ENCODE assay signal across 11 mouse cellular contexts in genomic region chr16:40509146-40510030, GRCm38 (mm10).
A peak's percentile ranks its signal among the peaks of the same experiment; 100 is the strongest.
DNase-seq lines count a peak whose midpoint lies in the region; ATAC-seq and TF ChIP-seq lines count a peak whose summit lies in the region.
"Had no signal": no experiment of that assay in that cellular context is flagged by ENCODE, and none has a peak within 500 bp of the region (broad histone marks: within the 10 kb centered on the region; RNA-seq: fewer than 3 reads in every experiment).

No protein-coding gene starts in this region.

- H3K36me3 ChIP-seq in forebrain, embryonic 16.5 days (ENCODE audit: control insufficient read depth, insufficient read depth) = no peaks in the 10 kb centered on the region
- no peaks in the 10 kb centered on the region for H3K36me3 ChIP-seq in kidney, embryonic 16.5 days (ENCODE audit: insufficient read depth, low read length)

- TF ChIP-seq CTCF in gastrocnemius, adult 2 months (IDR thresholded peaks at IDR 0.05) = no peak

- 39% methylated on average over 7 of the region's 7 CpGs for WGBS in forebrain, embryonic 16.5 days
- WGBS in kidney, embryonic 16.5 days = 83% methylated on average over 7 of the region's 7 CpGs

- peak; percentile 96 for ATAC-seq in forebrain, embryonic 16.5 days
- ATAC-seq in kidney, embryonic 16.5 days (ENCODE audit: low FRiP score, low TSS enrichment) = no peak
- ATAC-seq: CD4-positive, CD25-positive, alpha-beta regulatory T cell, adult 4 months; intestine, postnatal 0 days had no signal

- no peak overlapping the region for H3K9ac ChIP-seq in forebrain, embryonic 16.5 days (replicated peaks; ENCODE audit: low read depth, low read length)
- no peak overlapping the region for H3K9ac ChIP-seq in kidney, embryonic 16.5 days (replicated peaks; ENCODE audit: low read length)
- H3K9ac ChIP-seq: liver, embryonic 14.5 days had no signal

- peak; percentile 12 for DNase-seq in gastrocnemius, postnatal 14 days
- no peak for DNase-seq in gastrocnemius, adult 2 months
- DNase-seq in left cerebral cortex, adult 9 months (ENCODE audit: low spot score in 2 of 2) = peak; percentile 14 to 34
- DNase-seq in right cerebral cortex, adult 18-20 months = peak; percentile 32
- DNase-seq in heart, postnatal 25 days (ENCODE audit: low spot score) = no peak
- no peak for DNase-seq in gastrocnemius, adult 18-20 months (ENCODE audit: low spot score)

- H3K27ac ChIP-seq in gastrocnemius, adult 2 months = no peak overlapping the region
- no peak overlapping the region for H3K27ac ChIP-seq in forebrain, embryonic 16.5 days (ENCODE audit: low read length)
- no peak overlapping the region for H3K27ac ChIP-seq in kidney, embryonic 16.5 days (ENCODE audit: low read length)
- H3K27ac ChIP-seq: liver, embryonic 14.5 days had no signal

- no peak overlapping the region for H3K4me2 ChIP-seq in forebrain, embryonic 16.5 days (ENCODE audit: low read length)
- H3K4me2 ChIP-seq in kidney, embryonic 16.5 days (replicated peaks; ENCODE audit: low read depth, low read length) = no peak overlapping the region

- peaks cover 8% of the 10 kb centered on the region for H3K4me1 ChIP-seq in forebrain, embryonic 16.5 days (replicated peaks; ENCODE audit: control insufficient read depth, insufficient read depth, low read length)
- H3K4me1 ChIP-seq in kidney, embryonic 16.5 days (ENCODE audit: insufficient read depth, low read length) = no peaks in the 10 kb centered on the region

- intact Hi-C loops in gastrocnemius, postnatal 14 days (cut with DNase I; ENCODE audit: low total_unique reads) = no loop called here
- intact Hi-C loops in gastrocnemius, adult 2 months (cut with DNase I) = no loop called here
- intact Hi-C loops in heart, postnatal 25 days (cut with DNase I) = no loop called here

- no peak overlapping the region for H3K4me3 ChIP-seq in gastrocnemius, adult 2 months
- no peak overlapping the region for H3K4me3 ChIP-seq in forebrain, embryonic 16.5 days (replicated peaks; ENCODE audit: low read length)
- no peak overlapping the region for H3K4me3 ChIP-seq in kidney, embryonic 16.5 days (ENCODE audit: low read length)

- H3K27me3 ChIP-seq in forebrain, embryonic 16.5 days (replicated peaks; ENCODE audit: control insufficient read depth, insufficient read depth, low read length) = no peaks in the 10 kb centered on the region
- H3K27me3 ChIP-seq in kidney, embryonic 16.5 days (ENCODE audit: insufficient read depth, low read length) = no peaks in the 10 kb centered on the region

- no peaks in the 10 kb centered on the region for H3K9me3 ChIP-seq in forebrain, embryonic 16.5 days (ENCODE audit: control insufficient read depth, low read length)
- no peaks in the 10 kb centered on the region for H3K9me3 ChIP-seq in kidney, embryonic 16.5 days (ENCODE audit: low read length)

Comparison
In these comparisons a context has a peak if more than half of its experiments do, and no peak if none do; other contexts are left out.
1. DNase-seq: peak in gastrocnemius, postnatal 14 days (single experiment), left cerebral cortex, adult 9 months (2 of 2) and right cerebral cortex, adult 18-20 months (single experiment); none in gastrocnemius, adult 2 months (single experiment), heart, postnatal 25 days (single experiment) and gastrocnemius, adult 18-20 months (single experiment).